Mouse (Mus musculus): ENCODE data around the gene Gm28036. TPM values are rescaled to one million over a fixed set of nuclear protein-coding genes. Genes with fewer than 3 reads are reported as not detected.
"Not testable (repeated sequence)": the region's sequence is repeated elsewhere in the genome, so short reads cannot be mapped to it uniquely, and the experiment has no call there.

Gm28036 gene
- polyA plus RNA-seq, 1 experiment from 2014 or later: 26.5 TPM

GRCm38 (mm10) chr2:156142820-156143219 lies 15.9 kb upstream of the Gm28036 start:
- Histone ChIP-seq H3K4me2 (replicated peaks; ENCODE audit: low read depth, low read length) (peak overlapping the region; percentile 77), H3K4me3 (ENCODE audit: low read length) (peak overlapping the region; percentile 87), H3K4me1 (ENCODE audit: insufficient read depth, low read length) (0 out of 2 replicates have a peak, but pooled peaks cover 11% of the 10 kb centered on the region), H3K36me3 (ENCODE audit: insufficient read depth, low read length) (peaks cover 18% of the 10 kb centered on the region; the same call in 1 of the 2 replicates), H3K27ac (ENCODE audit: low read length) (no peak overlapping the region), H3K9me3 (ENCODE audit: low read length) (no peaks in the 10 kb centered on the region), H3K27me3 (ENCODE audit: insufficient read depth, low read length) (no peaks in the 10 kb centered on the region), H3K9ac (replicated peaks; ENCODE audit: low read length) (no peak overlapping the region; the same call in 1 of the 2 replicates)
- 73% methylated on average over 2 of the region's 2 CpGs for WGBS
- ATAC-seq (ENCODE audit: low FRiP score, low TSS enrichment): no peak

- no peak for ATAC-seq (ENCODE audit: low FRiP score, low TSS enrichment)
Measured at GRCm38 (mm10) chr2:156135695-156136094, 8.8 kb upstream of the Gm28036 start.

GRCm38 (mm10) chr2:156134161-156134560 lies 7.3 kb upstream of the Gm28036 start:
- H3K4me1 ChIP-seq (ENCODE audit: insufficient read depth, low read length): no peaks in the 10 kb centered on the region
- H3K9me3 ChIP-seq (ENCODE audit: low read length): no peaks in the 10 kb centered on the region
- peaks cover 13% of the 10 kb centered on the region; the same call in 1 of the 2 replicates for H3K36me3 ChIP-seq (ENCODE audit: insufficient read depth, low read length)
- no peak overlapping the region for H3K4me3 ChIP-seq (ENCODE audit: low read length)
- H3K9ac ChIP-seq (replicated peaks; ENCODE audit: low read length): no peak overlapping the region
- H3K27me3 ChIP-seq (ENCODE audit: insufficient read depth, low read length): no peaks in the 10 kb centered on the region
- WGBS: 79% methylated on average over 5 of the region's 5 CpGs
- no peak overlapping the region for H3K27ac ChIP-seq (ENCODE audit: low read length)
- ATAC-seq (ENCODE audit: low FRiP score, low TSS enrichment): no peak
- no peak overlapping the region for H3K4me2 ChIP-seq (replicated peaks; ENCODE audit: low read depth, low read length)

More at GRCm38 (mm10) chr2:156135695-156136094, 8.8 kb upstream of the Gm28036 start:
- Histone ChIP-seq H3K27ac (ENCODE audit: low read length) (no peak overlapping the region), H3K36me3 (ENCODE audit: insufficient read depth, low read length) (peaks cover 13% of the 10 kb centered on the region; the same call in 1 of the 2 replicates), H3K9ac (replicated peaks; ENCODE audit: low read length) (no peak overlapping the region), H3K4me1 (ENCODE audit: insufficient read depth, low read length) (no peaks in the 10 kb centered on the region), H3K4me3 (ENCODE audit: low read length) (no peak overlapping the region), H3K9me3 (ENCODE audit: low read length) (no peaks in the 10 kb centered on the region), H3K4me2 (replicated peaks; ENCODE audit: low read depth, low read length) (no peak overlapping the region), H3K27me3 (ENCODE audit: insufficient read depth, low read length) (no peaks in the 10 kb centered on the region)
- 81% methylated on average over 6 of the region's 6 CpGs for WGBS

GRCm38 (mm10) chr2:156123731-156124130 lies 3.2 kb downstream of the Gm28036 start:
- Histone ChIP-seq H3K9me3 (ENCODE audit: low read length) (no peaks in the 10 kb centered on the region), H3K4me1 (ENCODE audit: insufficient read depth, low read length) (no peaks in the 10 kb centered on the region), H3K36me3 (ENCODE audit: insufficient read depth, low read length) (0 out of 2 replicates have a peak, but pooled peaks cover 12% of the 10 kb centered on the region), H3K9ac (replicated peaks; ENCODE audit: low read length) (no peak overlapping the region), H3K4me3 (ENCODE audit: low read length) (no peak overlapping the region), H3K4me2 (replicated peaks; ENCODE audit: low read depth, low read length) (no peak overlapping the region), H3K27me3 (ENCODE audit: insufficient read depth, low read length) (no peaks in the 10 kb centered on the region), H3K27ac (ENCODE audit: low read length) (no peak overlapping the region)
- no peak for ATAC-seq (ENCODE audit: low FRiP score, low TSS enrichment)
- 94% methylated on average over 5 of the region's 5 CpGs for WGBS

- Histone ChIP-seq H3K9ac (replicated peaks; ENCODE audit: low read length) (no peak overlapping the region), H3K9me3 (ENCODE audit: low read length) (no peaks in the 10 kb centered on the region), H3K4me2 (replicated peaks; ENCODE audit: low read depth, low read length) (no peak overlapping the region), H3K4me3 (ENCODE audit: low read length) (no peak overlapping the region), H3K4me1 (ENCODE audit: insufficient read depth, low read length) (no peaks in the 10 kb centered on the region), H3K36me3 (ENCODE audit: insufficient read depth, low read length) (0 out of 2 replicates have a peak, but pooled peaks cover 3% of the 10 kb centered on the region), H3K27me3 (ENCODE audit: insufficient read depth, low read length) (no peaks in the 10 kb centered on the region), H3K27ac (ENCODE audit: low read length) (no peak overlapping the region)
- no peak for ATAC-seq (ENCODE audit: low FRiP score, low TSS enrichment)
Measured at GRCm38 (mm10) chr2:156119566-156119965, 7.3 kb downstream of the Gm28036 start.

- WGBS: 22% methylated on average over 5 of the region's 5 CpGs
- H3K4me3 ChIP-seq (ENCODE audit: low read length): peak overlapping the region; percentile 89
- peak overlapping the region; percentile 93 for H3K9ac ChIP-seq (replicated peaks; ENCODE audit: low read length)
- H3K27me3 ChIP-seq (ENCODE audit: insufficient read depth, low read length); ATAC-seq (ENCODE audit: low FRiP score, low TSS enrichment); H3K36me3 ChIP-seq (ENCODE audit: insufficient read depth, low read length); H3K9me3 ChIP-seq (ENCODE audit: low read length): not testable (repeated sequence)
- H3K4me1 ChIP-seq (ENCODE audit: insufficient read depth, low read length): peaks cover 14% of the 10 kb centered on the region
- H3K4me2 ChIP-seq (replicated peaks; ENCODE audit: low read depth, low read length): peak overlapping the region; percentile 55
- peak overlapping the region; percentile 94 for H3K27ac ChIP-seq (ENCODE audit: low read length)
Measured at GRCm38 (mm10) chr2:156112080-156112423, 14.8 kb downstream of the Gm28036 start.

GRCm38 (mm10) chr2:156111358-156112079 lies 15.4 kb downstream of the Gm28036 start, which contains the start of the genes Cpne1 and Rbm12:
Cpne1 (minus strand) TSS chr2:156111965.
Rbm12 (minus strand) TSS chr2:156111978.
- no peaks in the 10 kb centered on the region for H3K27me3 ChIP-seq (ENCODE audit: insufficient read depth, low read length)
- H3K4me3 ChIP-seq (ENCODE audit: low read length): peak within 1 kb of the TSS; percentile 89
- peaks cover 3% of the 10 kb centered on the region; the same call in 1 of the 2 replicates for H3K36me3 ChIP-seq (ENCODE audit: insufficient read depth, low read length)
- ATAC-seq (ENCODE audit: low FRiP score, low TSS enrichment): peak; percentile 95
- H3K4me1 ChIP-seq (ENCODE audit: insufficient read depth, low read length): peaks cover 16% of the 10 kb centered on the region
- H3K9me3 ChIP-seq (ENCODE audit: low read length): no peaks in the 10 kb centered on the region
- H3K27ac ChIP-seq (ENCODE audit: low read length): peak within 1 kb of the TSS; percentile 94
- H3K9ac ChIP-seq (replicated peaks; ENCODE audit: low read length): peak within 1 kb of the TSS; percentile 93
- 0% methylated on average over 68 of the region's 74 CpGs for WGBS
- peak within 1 kb of the TSS; percentile 76 for H3K4me2 ChIP-seq (replicated peaks; ENCODE audit: low read depth, low read length)

GRCm38 (mm10) chr2:156110627-156111357 lies 16.1 kb downstream of the Gm28036 start:
- H3K4me3 ChIP-seq (ENCODE audit: low read length): peak overlapping the region; percentile 89
- under 1% methylated on average over 16 of the region's 16 CpGs for WGBS
- peaks cover 16% of the 10 kb centered on the region for H3K4me1 ChIP-seq (ENCODE audit: insufficient read depth, low read length)
- peak overlapping the region; percentile 94 for H3K27ac ChIP-seq (ENCODE audit: low read length)
- H3K36me3 ChIP-seq (ENCODE audit: insufficient read depth, low read length): peaks cover 3% of the 10 kb centered on the region; the same call in 1 of the 2 replicates
- peak overlapping the region; percentile 76 for H3K4me2 ChIP-seq (replicated peaks; ENCODE audit: low read depth, low read length)
- peak; percentile 84 for ATAC-seq (ENCODE audit: low FRiP score, low TSS enrichment)
- no peaks in the 10 kb centered on the region for H3K9me3 ChIP-seq (ENCODE audit: low read length)
- H3K27me3 ChIP-seq (ENCODE audit: insufficient read depth, low read length): no peaks in the 10 kb centered on the region
- H3K9ac ChIP-seq (replicated peaks; ENCODE audit: low read length): peak overlapping the region; percentile 93

GRCm38 (mm10) chr2:156091926-156092325 lies 35.0 kb downstream of the Gm28036 start:
- Histone ChIP-seq H3K36me3 (ENCODE audit: insufficient read depth, low read length) (peaks cover 19% of the 10 kb centered on the region), H3K9me3 (ENCODE audit: low read length) (no peaks in the 10 kb centered on the region), H3K27ac (ENCODE audit: low read length) (no peak overlapping the region), H3K4me3 (ENCODE audit: low read length) (no peak overlapping the region), H3K4me2 (replicated peaks; ENCODE audit: low read depth, low read length) (no peak overlapping the region), H3K27me3 (ENCODE audit: insufficient read depth, low read length) (no peaks in the 10 kb centered on the region), H3K4me1 (ENCODE audit: insufficient read depth, low read length) (no peaks in the 10 kb centered on the region), H3K9ac (replicated peaks; ENCODE audit: low read length) (no peak overlapping the region)
- ATAC-seq (ENCODE audit: low FRiP score, low TSS enrichment): no peak
- WGBS: 81% methylated on average over 5 of the region's 5 CpGs
